Mouse (Mus musculus) CH12.LX (cell line): Measurements from ENCODE around the gene Lrig1.

Experiments used
- CTCF ChIP-seq, 2 experiments: IDR thresholded peaks in 1 of 2; conservative IDR thresholded peaks in 1 of 2; 2 replicates each; pipeline ENCODE4 v1.5.1; 2011 to 2012; ENCODE audit warnings: low read depth in 2 of 2, low read length in 2 of 2, improper control_type of control experiment in 1 of 2, inconsistent platforms in 1 of 2, mild to moderate bottlenecking in 1 of 2, moderate library complexity in 1 of 2
- EP300 ChIP-seq: IDR thresholded peaks from 2 replicates; pipeline ENCODE4 v1.6.1; 2011; ENCODE audit warnings: low read length, improper control_type of control experiment
- MAX ChIP-seq: IDR thresholded peaks from 2 replicates; pipeline ENCODE4 v1.6.1; 2011; ENCODE audit warnings: low read length, improper control_type of control experiment
- MXI1 ChIP-seq: IDR thresholded peaks from 2 replicates; pipeline ENCODE4 v1.6.1; 2011; ENCODE audit warnings: mild to moderate bottlenecking, low read depth, low read length, improper control_type of control experiment
- MYC ChIP-seq: IDR thresholded peaks from 2 replicates; pipeline ENCODE4 v1.6.1; 2011; ENCODE audit warnings: low read depth, mild to moderate bottlenecking, improper control_type of control experiment, low read length
- POLR2A ChIP-seq: IDR thresholded peaks from 2 replicates; pipeline ENCODE4 v1.6.1; 2011; ENCODE audit warnings: low read depth, mild to moderate bottlenecking, improper control_type of control experiment, low read length
- TCF12 ChIP-seq: IDR thresholded peaks from 2 replicates; pipeline ENCODE4 v1.6.1; 2014; ENCODE audit warnings: low read depth, mild to moderate bottlenecking, inconsistent platforms, low read length, improper control_type of control experiment
- ZMIZ1 ChIP-seq: IDR thresholded peaks from 2 replicates; pipeline ENCODE4 v1.6.1; 2012; ENCODE audit warnings: low read depth, mild to moderate bottlenecking, inconsistent platforms, low read length, improper control_type of control experiment

- TF ChIP-seq MXI1 (no peak), EP300 (no peak), MAX (no peak), POLR2A (no peak), TCF12 (no peak), CTCF (conservative IDR thresholded peaks at IDR 0.05 in 1 of 2, IDR thresholded peaks at IDR 0.05 in 1 of 2; ENCODE audit: low read depth in 2 of 2, low read length in 2 of 2) (no peak), MYC (no peak), ZMIZ1 (no peak)
Measured at GRCm38 (mm10) chr6:94749626-94750025, 49.7 kb upstream of the Lrig1 start.
